Mouse (Mus musculus) ES-E14 (cell line): ENCODE data around the gene Ptdss2. TPM values are rescaled to one million over a fixed set of nuclear protein-coding genes. Genes with fewer than 3 reads are reported as not detected.

Experiments
- DNase-seq: peaks from one replicate; pipeline ENCODE4 v3.0.0-alpha.2; 2013; ENCODE audit warnings: low read depth, low spot score
- H3K27ac ChIP-seq: 2 replicates; pipeline ENCODE4 v1.5.1; 2012; ENCODE audit warnings: low read depth, mild to moderate bottlenecking, low read length, moderate library complexity, mixed read lengths; ENCODE audit not compliant: poor library complexity, insufficient read depth, severe bottlenecking
- H3K36me3 ChIP-seq: 2 replicates; pipeline ENCODE4 v1.6.1; 2012; ENCODE audit warnings: mild to moderate bottlenecking, low read length, moderate library complexity, mixed read lengths; ENCODE audit not compliant: control insufficient read depth, poor library complexity, insufficient read depth, severe bottlenecking
- H3K4me1 ChIP-seq, 2 experiments: fragments of 150-350 bp in 1 of 2; sonication (generic) in 1 of 2; 2 replicates each; pipeline ENCODE4 v1.6.1; 2012; ENCODE audit warnings: low read length in 2 of 2, mild to moderate bottlenecking in 1 of 2, mixed read lengths in 1 of 2; ENCODE audit not compliant: control insufficient read depth in 2 of 2, insufficient read depth in 2 of 2, poor library complexity in 1 of 2
- H3K4me3 ChIP-seq, 2 experiments: fragments of 150-350 bp in 1 of 2; sonication (generic) in 1 of 2; 2 replicates each; pipeline ENCODE4 v1.5.1; 2012; ENCODE audit warnings: low read length in 2 of 2, low read depth in 1 of 2, mild to moderate bottlenecking in 1 of 2, mixed read lengths in 1 of 2; ENCODE audit not compliant: insufficient read depth in 1 of 2, poor library complexity in 1 of 2, severe bottlenecking in 1 of 2
- H3K9ac ChIP-seq: 2 replicates; pipeline ENCODE4 v1.6.1; 2012; ENCODE audit warnings: low read depth, mild to moderate bottlenecking, low read length, mixed read lengths; ENCODE audit not compliant: poor library complexity, insufficient read depth, severe bottlenecking
- H3K9me3 ChIP-seq: fragments of 150-350 bp; sonication (generic); 2 replicates; pipeline ENCODE4 v1.6.1; 2012; ENCODE audit warnings: low read depth, mild to moderate bottlenecking, low read length; ENCODE audit not compliant: control insufficient read depth, insufficient read depth
- CHD2 ChIP-seq: IDR thresholded peaks from 2 replicates; pipeline ENCODE4 v1.6.1; 2014; ENCODE audit warnings: mild to moderate bottlenecking, low read depth, low read length, inconsistent platforms
- HCFC1 ChIP-seq: IDR thresholded peaks from 2 replicates; pipeline ENCODE4 v1.6.1; 2012; ENCODE audit warnings: low read length, inconsistent platforms, borderline replicate concordance; ENCODE audit not compliant: insufficient read depth
- MAFK ChIP-seq: IDR thresholded peaks from 2 replicates; pipeline ENCODE4 v1.6.1; 2014; ENCODE audit warnings: mild to moderate bottlenecking, low read depth, low read length, inconsistent platforms; ENCODE audit not compliant: insufficient read depth
- ZC3H11A ChIP-seq: IDR thresholded peaks from 2 replicates; pipeline ENCODE4 v1.6.1; 2012; ENCODE audit warnings: low read depth, mild to moderate bottlenecking, inconsistent platforms, low read length, borderline replicate concordance
- ZNF384 ChIP-seq: IDR thresholded peaks from 2 replicates; pipeline ENCODE4 v1.6.1; 2012; ENCODE audit warnings: low read depth, low read length, inconsistent platforms
- in situ Hi-C, 2 experiments: fragments of 600-800 bp; cut with MboI; formaldehyde crosslinking; loops; one replicate each; pipeline ENCODE4 v1.15.1; 2025; ENCODE audit warnings: low sequenced_read_pairs in 2 of 2, inconsistent platforms in 1 of 2; ENCODE audit not compliant: unreplicated experiment in 2 of 2
- total RNA-seq: library from RNA; depleted of rRNA; stranded (reverse); fragments of 300-350 nt; gene quantifications from 2 replicates; pipeline ENCODE4 v1.2.3, GENCODE M21; 2012

The Ptdss2 gene
- total RNA-seq, 1 experiment = 65.1 TPM

DNA sequence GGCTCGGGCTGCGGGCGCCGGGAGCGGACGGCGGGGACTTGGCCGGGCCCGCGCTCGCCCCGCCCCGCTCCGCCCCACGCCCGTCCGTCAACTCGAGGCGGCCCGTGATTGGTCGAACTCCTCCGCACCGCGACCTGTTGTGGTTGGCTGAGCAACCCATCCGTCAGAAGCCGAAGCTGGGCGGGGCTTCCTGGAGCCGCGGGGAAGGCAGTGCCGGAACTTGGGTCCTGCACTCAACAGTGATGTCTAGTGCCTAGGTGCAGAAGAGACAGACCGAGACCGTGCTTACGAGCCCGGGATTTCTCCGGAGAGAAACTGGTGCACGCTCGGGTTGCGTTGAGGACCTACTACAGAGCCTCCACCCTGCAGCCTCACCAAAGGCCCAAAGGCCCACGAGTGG is 71.8 kb downstream of the Ptdss2 start, which contains the start of the genes Hras and Lrrc56:
Gene Hras, minus strand, starts transcription at position 58 of the 400 bp plus-strand sequence.
Gene Lrrc56, plus strand, starts transcription at position 210 of the 400 bp plus-strand sequence.
- Histone ChIP-seq H3K4me1 (peaks cover 0 to 17% of the 10 kb centered on the region in 2 experiments; a peak in 1 of 4 replicates), H3K9ac (peak within 1 kb of the TSS; percentile 81), H3K27ac (no peak within 1 kb of the TSS; the same call in 1 of the 2 replicates), H3K9me3 (no peaks in the 10 kb centered on the region), H3K36me3 (peaks cover 32% of the 10 kb centered on the region), H3K4me3 (peak within 1 kb of the TSS; percentile 88 to 100)
- in situ Hi-C loops = no loop called here
- DNase-seq = peak; percentile 97
- TF ChIP-seq ZC3H11A (no peak), CHD2 (peak; percentile 65; the same call in 1 of the 2 replicates)

DNA sequence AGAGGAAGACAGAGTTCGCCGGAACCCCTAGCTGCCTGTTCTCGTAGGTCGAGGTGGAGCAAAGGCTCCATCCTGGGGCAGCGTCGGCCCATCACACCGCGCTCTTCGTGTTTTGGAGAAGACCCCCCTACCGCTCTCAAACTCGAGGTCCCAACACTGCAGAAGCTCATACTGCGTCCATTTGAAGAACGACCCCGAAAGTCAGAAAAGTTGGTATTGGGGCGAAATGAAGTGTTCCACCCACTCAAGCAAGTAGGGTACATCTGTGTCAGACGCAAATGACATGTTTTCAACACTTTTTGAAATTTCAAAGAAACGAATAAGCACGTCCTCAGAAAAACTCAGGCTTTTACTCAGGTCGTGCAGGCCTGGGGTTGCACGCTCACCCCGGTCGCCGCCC is 72.2 kb downstream of the Ptdss2 start:
- H3K9me3 ChIP-seq = no peaks in the 10 kb centered on the region
- H3K27ac ChIP-seq = no peak overlapping the region
- H3K4me1 ChIP-seq = peaks cover 0 to 17% of the 10 kb centered on the region in 2 experiments; a peak in 1 of 4 replicates
- TF ChIP-seq ZC3H11A (no peak), MAFK (no peak), ZNF384 (no peak)
- peak overlapping the region; percentile 76; the same call in 1 of the 2 replicates for H3K9ac ChIP-seq
- in situ Hi-C loops = no loop called here
- H3K4me3 ChIP-seq = peak overlapping the region; percentile 82 to 100
- DNase-seq = no peak
- H3K36me3 ChIP-seq = peaks cover 28% of the 10 kb centered on the region

GRCm38 (mm10) chr7:141194830-141195229 is 72.6 kb downstream of the Ptdss2 start:
- TF ChIP-seq MAFK (no peak), ZNF384 (no peak), ZC3H11A (no peak), CHD2 (no peak), HCFC1 (no peak)
- Histone ChIP-seq H3K36me3 (peaks cover 25% of the 10 kb centered on the region), H3K4me3 (peak overlapping the region; percentile 82 to 100), H3K4me1 (peaks cover 0 to 17% of the 10 kb centered on the region in 2 experiments; a peak in 1 of 4 replicates), H3K9me3 (no peaks in the 10 kb centered on the region), H3K27ac (no peak overlapping the region), H3K9ac (peak overlapping the region; percentile 76)
- in situ Hi-C loops = no loop called here
- DNase-seq = peak; percentile 90

GRCm38 (mm10) chr7:141195754-141196153 is 73.6 kb downstream of the Ptdss2 start:
- no peak overlapping the region for H3K9ac ChIP-seq
- in situ Hi-C loops = no loop called here
- no peaks in the 10 kb centered on the region for H3K9me3 ChIP-seq
- no peak overlapping the region for H3K4me3 ChIP-seq
- no peak overlapping the region for H3K27ac ChIP-seq
- no peak for DNase-seq
- peaks cover 16% of the 10 kb centered on the region for H3K36me3 ChIP-seq
- H3K4me1 ChIP-seq = peaks cover 0 to 17% of the 10 kb centered on the region in 2 experiments; a peak in 1 of 4 replicates
- TF ChIP-seq MAFK = no peak
- no peak for TF ChIP-seq ZC3H11A
- no peak for TF ChIP-seq CHD2
- no peak for TF ChIP-seq HCFC1
- no peak for TF ChIP-seq ZNF384
